Mouse (Mus musculus) liver, embryonic 14.5 days (tissue): ENCODE data around the gene Trim29.

Source experiments
- CTCF ChIP-seq: IDR thresholded peaks from 2 replicates; pipeline ENCODE4 v1.5.1; 2016; ENCODE audit warnings: antibody characterized with exemption, low read depth, control low read depth
- EP300 ChIP-seq: IDR thresholded peaks from 2 replicates; pipeline ENCODE4 v1.6.1; 2016; ENCODE audit warnings: antibody characterized with exemption, low read depth

DNA sequence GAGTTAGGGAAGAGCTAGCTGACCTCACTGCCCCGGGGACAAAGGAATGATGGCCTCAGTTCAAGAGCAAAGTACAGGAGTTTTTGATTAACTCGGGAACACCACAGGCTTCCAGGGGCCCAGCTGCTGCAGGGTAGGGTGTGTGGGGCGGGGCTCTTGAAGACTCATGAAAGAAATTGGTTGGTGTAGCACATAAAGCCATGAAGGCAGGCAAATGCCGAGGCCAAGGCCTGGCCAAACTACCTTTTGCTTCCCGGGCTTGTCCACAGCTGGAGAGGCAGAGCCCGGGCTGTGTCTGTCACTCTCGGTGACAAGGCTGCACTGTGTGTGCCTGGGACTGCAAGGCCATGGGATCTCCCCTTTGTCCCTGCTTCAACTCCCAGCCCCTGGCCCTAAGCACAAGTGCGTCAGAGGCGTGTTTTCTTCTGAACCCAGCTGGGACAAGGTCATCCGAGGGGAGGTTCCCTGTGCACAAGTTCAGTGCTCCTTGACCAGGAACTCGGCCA is 46.6 kb upstream of the Trim29 start:
- TF ChIP-seq CTCF (no peak), EP300 (no peak)
